Comparison of ENCODE assay signal across 8 mouse cellular contexts in the genomic region with DNA sequence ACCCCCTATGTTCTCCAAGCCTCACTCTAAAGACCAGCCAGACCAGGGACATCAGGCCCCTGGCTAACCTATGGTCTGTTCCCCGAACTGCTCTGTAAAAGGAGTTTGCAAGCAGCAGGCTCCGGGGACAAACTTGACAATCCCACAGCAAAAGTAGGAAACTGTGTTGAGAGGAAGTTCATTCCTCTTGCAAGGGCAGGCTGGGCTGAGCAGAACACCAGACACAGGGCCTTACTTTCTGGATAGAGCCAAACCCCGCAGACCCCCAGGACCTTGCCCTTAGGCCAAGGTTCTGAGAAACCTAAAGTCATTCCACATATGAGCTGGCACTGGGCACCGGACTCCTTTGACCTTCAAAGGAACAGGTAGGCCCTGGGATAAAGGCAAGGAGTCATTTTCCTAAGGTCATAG. TPM values are rescaled to one million over a fixed set of nuclear protein-coding genes. Genes with fewer than 3 reads are reported as not detected.
A peak's percentile ranks its signal among the peaks of the same experiment; 100 is the strongest.
DNase-seq lines count a peak whose midpoint lies in the region; ATAC-seq and TF ChIP-seq lines count a peak whose summit lies in the region.

No protein-coding gene starts in this region.

- H3K4me3 ChIP-seq in thymus, adult 2 months (ENCODE audit: control insufficient read depth, insufficient read depth, low read length) = no peak overlapping the region
- no peak overlapping the region for H3K4me3 ChIP-seq in liver, embryonic 13.5 days (replicated peaks)

- no peaks in the 10 kb centered on the region for H3K36me3 ChIP-seq in thymus, adult 2 months (ENCODE audit: control insufficient read depth, insufficient read depth, low read length)
- no peaks in the 10 kb centered on the region for H3K36me3 ChIP-seq in liver, embryonic 13.5 days

- no peaks in the 10 kb centered on the region for H3K27me3 ChIP-seq in thymus, adult 2 months (ENCODE audit: control insufficient read depth, insufficient read depth, low read length)
- peaks cover 60% of the 10 kb centered on the region for H3K27me3 ChIP-seq in liver, embryonic 13.5 days

- peak; percentile 48 for DNase-seq in cerebellum, adult 9-10 months
- peak; percentile 39 for DNase-seq in thymus, adult 2 months
- no peak for DNase-seq in thymus, postnatal 10 days (ENCODE audit: low spot score in 2 of 2)
- DNase-seq in liver, embryonic 13.5 days = no peak
- DNase-seq in frontal cortex, postnatal 10 days (ENCODE audit: low spot score in 2 of 2) = no peak
- no peak for DNase-seq in embryo, embryonic 10.5 days (ENCODE audit: low spot score)

- H3K27ac ChIP-seq in thymus, adult 2 months (ENCODE audit: control insufficient read depth, insufficient read depth, low read length) = peak overlapping the region; percentile 82
- peak overlapping the region; percentile 62 for H3K27ac ChIP-seq in liver, embryonic 13.5 days

- no peaks in the 10 kb centered on the region for H3K9me3 ChIP-seq in liver, embryonic 13.5 days (replicated peaks)

- TF ChIP-seq CTCF in thymus, adult 2 months (IDR thresholded peaks at IDR 0.05; ENCODE audit: borderline replicate concordance, control insufficient read depth, extremely low read depth, insufficient read depth, low read length, poor library complexity) = no peak

- ATAC-seq in cerebellum, adult (ENCODE audit: insufficient number of reproducible peaks, low FRiP score, low TSS enrichment) = no peak
- ATAC-seq in liver, embryonic 13.5 days (ENCODE audit: low read depth) = no peak
- no peak for ATAC-seq in frontal cortex, adult (ENCODE audit: low TSS enrichment)

- H3K9ac ChIP-seq in liver, embryonic 13.5 days = no peak overlapping the region

- TF ChIP-seq POLR2A in thymus, adult 2 months (IDR thresholded peaks at IDR 0.05; ENCODE audit: control insufficient read depth, extremely low read depth, insufficient read depth, low read length, poor library complexity) = no peak

- peaks cover 50% of the 10 kb centered on the region for H3K4me1 ChIP-seq in thymus, adult 2 months (replicated peaks; ENCODE audit: control insufficient read depth, insufficient read depth, low read length)
- peaks cover 54% of the 10 kb centered on the region for H3K4me1 ChIP-seq in liver, embryonic 13.5 days (replicated peaks)

- peak overlapping the region; percentile 87 for H3K4me2 ChIP-seq in liver, embryonic 13.5 days

- WGBS in thymus, adult 2 months = 56% methylated on average over 4 of the region's 4 CpGs
- 37% methylated on average over 4 of the region's 4 CpGs for whole genome bisulfite sequencing in liver, embryonic 13.5 days (ENCODE audit: insufficient replicate concordance)

RNA-seq across cellular contexts. Expression of a gene that starts 0.7 kb away (rescaled TPM):
- 466 and 519 TPM in 2 replicates for polyA plus RNA-seq in thymus, adult 2 months (2012; rRNA removed)
- polyA plus RNA-seq in liver, embryonic 13.5 days (2015; fragmentation: Nextera tagmentation; extraction: Ambion mirVana) = 6.7 and 6.8 TPM in 2 replicates

RNA-seq across cellular contexts. Expression of a gene that starts 50.8 kb away (rescaled TPM):
- 0.71 and 0.81 TPM in 2 replicates for polyA plus RNA-seq in thymus, adult 2 months (2012; rRNA removed)
- not detected in 2 replicates for polyA plus RNA-seq in liver, embryonic 13.5 days (2015; fragmentation: Nextera tagmentation; extraction: Ambion mirVana)

Comparison
In these comparisons a context has a peak if more than half of its experiments do, and no peak if none do; other contexts are left out.
1. DNase-seq: peak in cerebellum, adult 9-10 months (single experiment) and thymus, adult 2 months (single experiment); none in thymus, postnatal 10 days (0 of 2), liver, embryonic 13.5 days (single experiment), frontal cortex, postnatal 10 days (0 of 2) and embryo, embryonic 10.5 days (single experiment).
2. RNA of a gene that starts 0.7 kb away (polyA plus RNA-seq): 466 to 519 TPM in thymus, adult 2 months; 6.7 to 6.8 TPM in liver, embryonic 13.5 days; every median in the first group is over 10 times any median in the second.